Mouse (Mus musculus) hindbrain, embryonic 14.5 days (tissue): Measurements from ENCODE around the gene Sh2b3. TPM values are rescaled to one million over a fixed set of nuclear protein-coding genes. Genes with fewer than 3 reads are reported as not detected.
"Not testable (repeated sequence)": the region's sequence is repeated elsewhere in the genome, so short reads cannot be mapped to it uniquely, and the experiment has no call there.

Experiments used
- ATAC-seq: fragments of 200-750 bp; cut with Nextera tagmentation; 2 replicates; pipeline ENCODE4 v1.8.0; 2017; ENCODE audit warnings: moderate number of reproducible peaks, mild to moderate bottlenecking, moderate TSS enrichment, moderate library complexity; ENCODE audit not compliant: low FRiP score
- DNase-seq: peaks from one replicate; pipeline ENCODE4 v3.0.0-alpha.2; 2015; ENCODE audit warnings: low spot score
- H3K27ac ChIP-seq: fragments of 300-500 bp; sonication (generic); 2 replicates; pipeline ENCODE4 v1.5.1; 2014; ENCODE audit warnings: mild to moderate bottlenecking, moderate library complexity
- H3K27me3 ChIP-seq: fragments of 300-500 bp; sonication (generic); 2 replicates; pipeline ENCODE4 v1.6.1; 2014; ENCODE audit warnings: mild to moderate bottlenecking, low read length, mixed read lengths; ENCODE audit not compliant: control insufficient read depth, insufficient read depth
- H3K36me3 ChIP-seq: fragments of 300-500 bp; sonication (generic); replicated peaks from 2 replicates; pipeline ENCODE4 v1.6.1; 2014; ENCODE audit not compliant: control insufficient read depth, insufficient read depth
- H3K4me1 ChIP-seq: fragments of 300-500 bp; sonication (generic); replicated peaks from 2 replicates; pipeline ENCODE4 v1.6.1; 2014; ENCODE audit warnings: antibody characterized with exemption, low read length, mixed read lengths; ENCODE audit not compliant: control insufficient read depth, insufficient read depth
- H3K4me2 ChIP-seq: fragments of 300-500 bp; sonication (generic); replicated peaks from 2 replicates; pipeline ENCODE4 v1.6.1; 2014; ENCODE audit warnings: mild to moderate bottlenecking, moderate library complexity
- H3K4me3 ChIP-seq: fragments of 300-500 bp; sonication (generic); replicated peaks from 2 replicates; pipeline ENCODE4 v1.5.1; 2014; ENCODE audit warnings: mild to moderate bottlenecking, low read length
- H3K9ac ChIP-seq: fragments of 300-500 bp; sonication (generic); 2 replicates; pipeline ENCODE4 v1.6.1; 2014
- H3K9me3 ChIP-seq: fragments of 300-500 bp; sonication (generic); 2 replicates; pipeline ENCODE4 v1.6.1; 2016; ENCODE audit warnings: low read length; ENCODE audit not compliant: control insufficient read depth
- WGBS: fragments of 180-500 bp; shearing (Covaris S2); extraction: QIAGEN DNeasy Blood & Tissue Kit; methylation state at CpG from one replicate; pipeline ENCODE4 v1.1.7; 2014; 5-methylcytosine and 5-hydroxymethylcytosine counted together
- polyA plus RNA-seq: library from polyadenylated mRNA; unstranded; fragments of >200 nt; fragmentation: Nextera tagmentation; extraction: Ambion mirVana; gene quantifications from 2 replicates; pipeline ENCODE4 v1.2.1, GENCODE M21; 2014

Gene Sh2b3
- polyA plus RNA-seq, 1 experiment from 2014 or later, result 9.1 TPM

DNA sequence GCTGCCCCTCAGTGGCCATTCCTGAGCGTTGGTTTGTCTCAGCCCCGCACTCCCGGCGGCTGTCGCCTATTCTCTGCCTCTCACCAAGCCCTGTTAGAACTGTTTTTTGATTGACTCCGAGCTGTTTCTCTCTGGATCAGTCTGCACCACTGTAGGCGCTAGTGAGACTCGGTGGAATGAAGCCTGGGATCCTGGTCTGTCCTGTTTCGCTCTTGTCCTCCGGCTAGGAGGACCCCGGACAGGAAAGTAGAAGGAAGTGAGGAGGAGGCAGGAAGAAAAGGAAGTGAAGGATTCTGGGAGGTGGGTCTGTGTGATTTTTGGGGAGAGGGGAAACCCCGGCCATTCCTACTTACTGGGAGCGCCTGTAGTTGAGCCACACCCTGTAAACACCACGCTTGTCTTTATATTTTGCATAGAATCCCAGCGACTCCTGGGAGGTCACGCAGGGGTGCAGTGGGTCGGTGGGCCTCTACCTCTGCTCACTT lies 10.6 kb upstream of the Sh2b3 start:
- 0 out of 2 replicates have a peak, but pooled peaks have one; percentile 18 for ATAC-seq
- no peaks in the 10 kb centered on the region for H3K9me3 ChIP-seq
- H3K27ac ChIP-seq, result peak overlapping the region; percentile 33
- peaks cover 17% of the 10 kb centered on the region for H3K36me3 ChIP-seq
- H3K27me3 ChIP-seq, result peaks cover 22% of the 10 kb centered on the region
- peak overlapping the region; percentile 58 for H3K4me2 ChIP-seq
- peak overlapping the region; percentile 67 for H3K4me3 ChIP-seq
- WGBS, result 0% methylated on average over 17 of the region's 17 CpGs
- peaks cover 18% of the 10 kb centered on the region for H3K4me1 ChIP-seq
- DNase-seq, result no peak
- H3K9ac ChIP-seq, result peak overlapping the region; percentile 74

DNA sequence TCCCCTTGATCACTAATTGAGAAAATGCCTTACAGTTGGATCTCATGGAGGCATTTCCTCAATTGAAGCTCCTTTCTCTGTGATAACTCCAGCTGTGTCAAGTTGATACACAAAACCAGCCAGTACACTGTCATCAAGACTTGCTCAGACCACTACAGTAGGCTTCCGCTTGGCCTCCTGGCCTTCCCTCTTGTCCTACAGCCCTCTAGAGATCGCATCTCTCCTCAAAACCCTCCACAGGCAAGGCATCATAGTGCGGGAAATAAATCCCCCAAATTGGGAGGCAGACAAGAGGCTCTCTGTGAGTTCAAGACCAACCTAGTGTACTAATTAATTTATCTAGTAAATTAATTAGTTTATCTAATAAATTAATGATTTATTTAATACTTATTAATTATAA lies 9.8 kb upstream of the Sh2b3 start:
- not testable (repeated sequence) for H3K4me3 ChIP-seq, H3K36me3 ChIP-seq, H3K27ac ChIP-seq, H3K9me3 ChIP-seq, H3K9ac ChIP-seq, ATAC-seq, H3K4me2 ChIP-seq, DNase-seq
- H3K4me1 ChIP-seq, result peaks cover 22% of the 10 kb centered on the region
- WGBS, result 84% methylated on average over 3 of the region's 3 CpGs
- peaks cover 29% of the 10 kb centered on the region for H3K27me3 ChIP-seq

DNA sequence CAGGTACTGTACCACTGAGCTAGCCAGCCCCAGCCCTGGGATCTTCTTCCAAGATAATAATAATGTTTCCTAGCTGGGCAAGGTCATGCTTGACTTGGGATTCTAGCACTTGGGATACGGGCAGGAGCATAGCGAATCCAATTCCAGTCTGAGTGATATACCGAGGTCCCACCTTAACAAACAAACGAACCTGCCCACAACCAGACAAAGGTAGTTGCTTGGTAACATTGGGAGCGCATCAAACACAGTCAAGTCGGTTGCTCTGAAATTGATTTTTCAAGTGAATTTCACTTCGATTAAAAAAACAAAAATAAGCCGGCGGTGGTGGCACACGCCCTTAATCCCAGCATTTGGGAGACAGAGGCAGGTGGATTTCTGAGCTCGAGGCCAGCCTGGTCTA lies 8.9 kb upstream of the Sh2b3 start:
- H3K27me3 ChIP-seq, result peaks cover 33% of the 10 kb centered on the region
- H3K4me3 ChIP-seq, result no peak overlapping the region
- no peaks in the 10 kb centered on the region for H3K36me3 ChIP-seq
- ATAC-seq (no peak), DNase-seq (no peak)
- H3K27ac ChIP-seq, result no peak overlapping the region
- 81% methylated on average over 11 of the region's 11 CpGs for WGBS
- peaks cover 22% of the 10 kb centered on the region for H3K4me1 ChIP-seq
- no peak overlapping the region for H3K9ac ChIP-seq
- no peak overlapping the region for H3K4me2 ChIP-seq
- no peaks in the 10 kb centered on the region for H3K9me3 ChIP-seq

DNA sequence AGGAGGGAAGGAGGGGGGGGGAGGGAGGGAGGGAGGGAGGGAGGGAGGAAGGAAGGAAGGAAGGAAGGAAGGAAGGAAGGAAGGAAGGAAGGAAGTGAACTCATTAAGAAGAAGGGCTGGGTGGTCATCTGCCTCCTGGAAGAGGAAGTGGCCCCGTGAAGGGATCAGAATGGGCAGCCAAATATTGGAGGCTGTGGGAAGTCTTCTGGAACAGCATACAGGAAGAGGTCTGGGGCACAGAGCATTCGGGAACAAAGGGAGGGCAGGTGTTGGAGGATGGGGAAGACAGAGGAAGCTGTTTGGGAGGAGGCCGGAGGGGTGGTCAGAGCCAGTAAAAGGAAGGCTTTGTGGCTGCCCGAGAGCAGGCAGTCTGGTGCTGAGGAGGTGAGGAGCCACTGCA lies 7.9 kb upstream of the Sh2b3 start:
- Histone ChIP-seq H3K4me2 (no peak overlapping the region), H3K9me3 (no peaks in the 10 kb centered on the region), H3K9ac (no peak overlapping the region), H3K27ac (no peak overlapping the region), H3K4me1 (peaks cover 13% of the 10 kb centered on the region), H3K27me3 (peaks cover 36% of the 10 kb centered on the region), H3K4me3 (no peak overlapping the region), H3K36me3 (no peaks in the 10 kb centered on the region)
- WGBS, result 39% methylated on average over 4 of the region's 4 CpGs
- no peak for DNase-seq
- no peak for ATAC-seq

DNA sequence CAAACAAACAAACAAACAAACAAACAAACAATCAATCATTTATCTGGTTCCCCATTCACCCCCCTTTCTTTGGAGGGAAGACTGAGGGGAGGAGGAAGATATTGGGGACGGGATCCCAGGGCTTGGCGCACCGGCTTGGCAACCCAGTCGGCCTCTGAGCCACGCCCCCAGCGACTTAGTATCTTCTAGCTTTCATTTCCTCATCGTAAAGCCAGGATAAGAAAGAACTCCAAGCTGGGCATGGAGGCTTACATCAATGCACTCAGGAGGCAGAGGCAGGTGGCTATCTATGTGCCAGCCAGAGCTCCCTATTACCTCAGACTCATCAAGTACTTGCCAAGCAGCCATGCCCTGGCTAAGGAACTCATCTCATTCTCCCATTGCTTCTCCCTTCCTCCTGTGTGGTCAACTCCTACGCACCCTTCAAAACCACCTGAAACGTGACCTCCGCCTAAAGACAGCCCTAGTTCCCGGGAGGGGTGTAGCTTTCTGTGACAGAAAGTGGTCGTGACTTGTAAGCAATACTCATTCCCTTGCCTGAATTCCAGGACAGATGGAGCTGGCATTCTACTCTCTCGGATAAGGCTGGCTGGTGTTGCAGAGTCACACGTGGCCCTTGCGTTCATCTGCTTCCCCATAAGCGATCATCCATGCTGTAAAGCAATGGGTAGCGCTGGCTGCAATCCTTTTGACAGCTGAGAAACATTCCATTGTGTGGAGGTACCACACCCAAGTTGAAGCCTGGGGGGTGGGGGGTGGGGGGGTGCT lies 5.9 kb upstream of the Sh2b3 start:
- WGBS, result 17% methylated on average over 17 of the region's 17 CpGs
- Histone ChIP-seq H3K4me3 (peak overlapping the region; percentile 41), H3K27me3 (peaks cover 53% of the 10 kb centered on the region), H3K27ac (no peak overlapping the region), H3K4me1 (peaks cover 10% of the 10 kb centered on the region), H3K4me2 (peak overlapping the region; percentile 74), H3K36me3 (no peaks in the 10 kb centered on the region), H3K9me3 (no peaks in the 10 kb centered on the region), H3K9ac (peak overlapping the region; percentile 67; the same call in 1 of the 2 replicates)
- ATAC-seq (no peak), DNase-seq (no peak)

DNA sequence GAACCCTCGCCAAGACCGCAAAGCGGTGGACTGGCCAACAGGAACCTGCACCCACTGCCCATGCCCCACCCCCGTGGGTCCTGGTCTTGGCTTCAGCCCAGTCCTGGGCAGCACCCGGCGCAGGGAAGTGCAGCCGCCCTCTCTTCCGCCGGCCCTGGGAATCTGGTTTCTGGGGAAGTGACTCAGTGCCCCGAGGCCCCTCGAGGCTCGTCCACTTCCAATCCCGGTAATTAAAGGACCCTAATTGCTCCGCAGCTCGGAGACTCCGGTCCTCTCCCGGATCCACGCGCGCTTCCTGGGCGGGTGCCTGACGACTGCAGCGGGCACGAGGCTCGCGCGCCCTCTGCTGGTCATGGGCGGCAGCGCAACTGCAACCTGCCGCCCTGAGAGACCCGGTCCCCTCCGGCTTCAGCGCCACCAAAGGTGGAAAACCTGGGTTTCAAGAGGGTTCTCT lies 5.2 kb upstream of the Sh2b3 start:
- Histone ChIP-seq H3K27me3 (peaks cover 59% of the 10 kb centered on the region), H3K36me3 (no peaks in the 10 kb centered on the region), H3K4me1 (peaks cover 15% of the 10 kb centered on the region), H3K4me3 (peak overlapping the region; percentile 41), H3K4me2 (peak overlapping the region; percentile 74), H3K9ac (peak overlapping the region; percentile 67), H3K9me3 (no peaks in the 10 kb centered on the region), H3K27ac (no peak overlapping the region)
- DNase-seq, result peak; percentile 88
- 0 out of 2 replicates have a peak, but pooled peaks have one; percentile 61 for ATAC-seq
- 0% methylated on average over 33 of the region's 33 CpGs for WGBS

DNA sequence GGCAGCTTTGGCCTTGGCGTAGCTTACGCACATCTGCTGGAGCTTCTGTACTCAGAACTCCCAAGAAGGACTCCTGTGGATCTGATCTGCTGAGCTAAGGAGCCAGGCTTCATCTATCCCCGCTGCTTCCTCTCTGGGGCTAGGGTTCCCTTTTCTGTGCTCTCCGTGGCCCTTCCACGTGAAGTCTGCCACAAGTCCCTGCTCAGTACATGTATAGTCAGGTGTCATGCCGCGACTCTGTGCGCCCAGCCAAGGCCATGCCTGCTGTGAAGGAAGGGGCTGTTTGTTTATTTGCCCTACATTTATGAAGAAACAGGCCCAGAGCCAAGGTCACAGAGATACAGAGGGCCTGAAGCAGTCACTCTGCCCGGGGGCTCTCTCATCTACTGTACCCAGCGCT lies 4.5 kb upstream of the Sh2b3 start:
- Histone ChIP-seq H3K9me3 (no peaks in the 10 kb centered on the region), H3K36me3 (no peaks in the 10 kb centered on the region), H3K9ac (no peak overlapping the region), H3K4me1 (peaks cover 21% of the 10 kb centered on the region), H3K27me3 (peaks cover 66% of the 10 kb centered on the region), H3K4me3 (no peak overlapping the region), H3K4me2 (no peak overlapping the region), H3K27ac (no peak overlapping the region)
- DNase-seq, result no peak
- ATAC-seq, result no peak
- 38% methylated on average over 10 of the region's 10 CpGs for WGBS

DNA sequence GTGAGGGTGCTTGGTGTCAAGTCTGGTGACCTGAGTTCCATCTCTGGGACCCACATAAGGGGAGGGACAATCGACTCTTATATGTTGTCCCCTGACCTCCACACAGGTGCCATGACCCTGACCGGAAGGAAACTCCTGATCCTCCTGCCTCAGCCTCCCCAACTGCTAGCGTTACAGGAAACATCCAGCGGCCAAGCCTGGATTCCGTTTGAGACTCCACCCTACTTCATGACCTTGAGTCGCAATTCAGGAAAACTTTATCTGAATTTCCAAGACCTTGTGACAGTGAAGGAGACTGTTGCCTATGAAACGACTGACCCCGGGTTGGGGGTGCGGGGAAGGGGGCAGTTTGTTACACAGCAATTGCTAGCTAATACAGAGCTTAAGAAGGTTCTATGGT lies 4.1 kb upstream of the Sh2b3 start:
- no peak overlapping the region for H3K4me3 ChIP-seq
- no peaks in the 10 kb centered on the region for H3K9me3 ChIP-seq
- H3K27ac ChIP-seq, result no peak overlapping the region
- H3K4me1 ChIP-seq, result peaks cover 21% of the 10 kb centered on the region
- H3K9ac ChIP-seq, result no peak overlapping the region
- H3K36me3 ChIP-seq, result no peaks in the 10 kb centered on the region
- 95% methylated on average over 9 of the region's 9 CpGs for WGBS
- no peak for DNase-seq
- no peak overlapping the region for H3K4me2 ChIP-seq
- peaks cover 68% of the 10 kb centered on the region for H3K27me3 ChIP-seq
- ATAC-seq, result no peak

DNA sequence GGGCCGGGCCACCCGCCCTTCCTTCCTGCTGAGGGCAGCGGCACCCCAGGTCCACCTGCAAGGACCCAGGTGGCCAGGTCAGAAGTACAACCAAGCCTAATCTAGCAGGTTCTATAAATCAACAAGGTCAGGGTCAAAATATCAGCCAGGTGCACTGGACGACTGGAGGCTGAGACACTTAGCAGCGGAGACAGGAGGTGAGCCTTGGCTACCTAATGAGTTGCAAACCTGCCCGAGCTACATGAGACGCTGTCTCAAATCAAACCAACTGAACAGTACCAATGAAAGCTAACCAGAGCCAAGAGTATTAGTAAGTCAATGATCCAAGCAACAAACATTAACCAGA lies 1.7 kb upstream of the Sh2b3 start:
- peak overlapping the region; percentile 58 for H3K4me3 ChIP-seq
- peak overlapping the region; percentile 78 for H3K4me2 ChIP-seq
- peaks cover 63% of the 10 kb centered on the region for H3K27me3 ChIP-seq
- H3K9ac ChIP-seq, result peak overlapping the region; percentile 37
- DNase-seq (no peak), ATAC-seq (no peak)
- H3K36me3 ChIP-seq, result no peaks in the 10 kb centered on the region
- H3K9me3 ChIP-seq, result no peaks in the 10 kb centered on the region
- peaks cover 36% of the 10 kb centered on the region for H3K4me1 ChIP-seq
- WGBS, result 37% methylated on average over 6 of the region's 7 CpGs
- H3K27ac ChIP-seq, result no peak overlapping the region
